Mouse (Mus musculus) erythroid progenitor cell, adult 5-6 weeks (primary cell): ENCODE results near the gene Gm8300. TPM values are rescaled to one million over a fixed set of nuclear protein-coding genes. Genes with fewer than 3 reads are reported as not detected.
A peak's percentile ranks its signal among the peaks of the same experiment; 100 is the strongest.
"Not testable (repeated sequence)": the region's sequence is repeated elsewhere in the genome, so short reads cannot be mapped to it uniquely, and the experiment has no call there.

Source experiments
- ATAC-seq: replicated peaks from 2 replicates; pipeline ENCODE4 v1.8.0; 2016; ENCODE audit warnings: moderate number of reproducible peaks, mild to moderate bottlenecking, moderate TSS enrichment, inconsistent platforms; ENCODE audit not compliant: poor library complexity, low FRiP score, severe bottlenecking
- total RNA-seq, 2 experiments: library from RNA; stranded (forward) in 1 of 2; stranded (reverse) in 1 of 2; fragments of 150-400 nt in 1 of 2; fragments of 186-747, 209-891 nt in 1 of 2; gene quantifications; 2 replicates each; pipeline versions ENCODE4 v1.2.3 to v1.2.4; 2015 to 2017; ENCODE audit warnings: low replicate concordance in 2 of 2

Gm8300 gene
- total RNA-seq (2015; ENCODE audit: low replicate concordance) (not detected in 2 replicates), total RNA-seq (2017; ENCODE audit: low replicate concordance) (not detected in 2 replicates)

DNA sequence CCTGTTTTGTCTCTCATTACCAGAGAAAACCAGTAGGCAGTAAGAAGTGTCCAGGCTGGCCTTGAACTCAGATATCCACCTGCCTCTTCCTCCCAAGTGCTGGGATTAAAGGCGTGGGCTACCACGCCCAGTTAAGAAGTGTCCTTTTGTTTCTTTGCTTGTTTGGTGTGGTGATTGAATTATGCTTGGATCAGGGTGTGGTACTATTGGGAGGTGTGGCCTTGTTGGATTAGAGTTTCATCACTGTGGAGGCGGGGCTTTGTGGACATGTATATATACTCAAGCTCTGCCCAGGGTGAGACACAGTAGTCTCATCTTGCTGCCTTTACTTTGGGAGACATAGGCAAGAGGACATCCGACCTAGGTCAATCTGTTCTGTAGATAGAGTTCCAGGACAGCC is at the start of gene Gm8300:
TSS of gene Gm8300 (plus strand) at position 301 of the 400 bp plus-strand sequence.
- not testable (repeated sequence) for ATAC-seq

- ATAC-seq = peak; percentile 25; the same call in 1 of the 2 replicates
Measured at GRCm38 (mm10) chr12:87464678-87465297, 49.3 kb upstream of the Gm8300 start.

GRCm38 (mm10) chr12:87470263-87471136 is 43.6 kb upstream of the Gm8300 start:
- no peak for ATAC-seq

DNA sequence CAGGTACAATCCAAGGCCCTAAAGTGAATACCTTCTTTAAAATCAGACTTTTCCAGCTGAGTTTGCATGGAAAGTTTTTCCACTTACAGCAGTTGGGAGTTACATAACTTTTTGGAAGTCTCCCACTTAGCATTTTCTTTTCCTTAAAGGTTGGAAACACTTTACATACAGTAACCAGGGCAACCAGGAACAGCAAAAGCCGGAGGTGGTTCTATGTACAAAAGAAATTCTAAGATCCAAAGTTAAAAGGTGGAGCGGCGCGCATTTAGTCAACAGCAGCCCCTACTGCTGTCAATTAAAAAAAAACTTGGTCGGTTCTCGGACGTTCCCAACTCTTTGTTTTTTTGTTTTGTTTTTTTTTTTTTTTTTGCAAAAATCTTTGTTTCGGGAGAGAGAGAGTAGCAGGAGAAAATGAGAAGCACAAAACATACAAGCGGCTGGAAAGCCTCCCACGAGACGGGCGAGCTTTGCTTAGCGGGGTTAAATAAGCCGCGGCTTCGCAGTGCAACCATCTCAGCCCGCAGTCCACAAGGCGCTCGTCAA is 42.6 kb upstream of the Gm8300 start:
- ATAC-seq = peak; percentile 81

DNA sequence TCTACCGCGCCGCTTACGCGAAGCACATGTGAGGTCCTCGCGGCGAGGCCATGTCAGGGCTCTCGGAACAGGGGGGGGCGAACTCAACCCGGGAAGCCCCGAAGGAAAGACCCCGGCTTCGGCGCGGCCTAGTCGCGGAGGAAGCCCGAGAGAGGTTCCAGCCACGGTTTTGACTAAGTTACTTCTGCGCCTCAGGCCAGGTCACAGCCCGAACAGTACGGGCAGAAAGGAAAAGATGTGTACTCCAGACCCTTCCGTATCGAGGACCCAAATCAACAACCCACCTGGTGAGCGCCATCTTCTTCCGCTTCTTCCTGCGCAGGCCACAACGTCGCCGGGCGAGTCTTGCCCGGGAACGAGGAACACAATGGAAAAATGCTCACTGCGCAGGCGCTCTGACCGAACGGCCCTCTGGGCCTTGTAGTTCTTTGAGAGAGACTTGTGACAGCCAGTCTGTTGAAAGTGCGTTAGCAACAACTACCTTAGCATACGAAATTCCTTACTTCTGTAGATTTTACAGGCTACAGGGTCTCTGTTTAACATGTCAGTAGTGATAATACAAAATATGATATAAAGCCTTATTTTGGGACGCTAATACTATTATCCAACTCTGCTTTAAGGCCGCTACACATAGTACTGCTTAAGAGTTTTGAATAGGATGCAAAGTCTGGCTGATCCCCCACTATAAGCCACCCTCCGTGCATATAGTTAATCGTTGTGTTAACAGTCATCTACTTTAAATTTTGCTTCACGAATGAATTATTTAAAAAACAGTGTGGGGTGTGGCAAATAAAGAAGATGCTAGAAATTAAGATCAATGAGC is 41.9 kb upstream of the Gm8300 start, which contains the start of gene Snw1:
TSS of gene Snw1 (minus strand) at position 311 of the 823 bp plus-strand sequence.
- peak; percentile 99 for ATAC-seq

DNA sequence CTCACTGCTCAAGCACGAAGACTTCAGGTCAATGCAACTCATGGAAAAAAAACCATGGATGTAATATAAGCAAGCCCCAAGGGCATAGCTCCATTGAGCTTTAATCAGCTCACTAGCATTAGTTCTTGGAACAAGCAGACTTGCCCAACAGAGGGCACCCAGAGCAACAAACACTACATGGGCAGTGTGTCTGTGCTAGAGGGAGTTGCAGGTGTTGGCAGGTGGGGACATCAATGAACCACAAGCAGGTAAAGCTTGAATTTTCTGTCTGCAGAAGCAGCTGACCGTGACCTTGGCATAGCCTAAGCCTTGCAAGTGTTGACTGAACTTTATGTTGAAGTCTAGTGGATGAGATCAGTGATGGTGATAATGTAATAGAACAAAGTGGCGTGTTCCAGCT is 39.4 kb upstream of the Gm8300 start:
- ATAC-seq = no peak

DNA sequence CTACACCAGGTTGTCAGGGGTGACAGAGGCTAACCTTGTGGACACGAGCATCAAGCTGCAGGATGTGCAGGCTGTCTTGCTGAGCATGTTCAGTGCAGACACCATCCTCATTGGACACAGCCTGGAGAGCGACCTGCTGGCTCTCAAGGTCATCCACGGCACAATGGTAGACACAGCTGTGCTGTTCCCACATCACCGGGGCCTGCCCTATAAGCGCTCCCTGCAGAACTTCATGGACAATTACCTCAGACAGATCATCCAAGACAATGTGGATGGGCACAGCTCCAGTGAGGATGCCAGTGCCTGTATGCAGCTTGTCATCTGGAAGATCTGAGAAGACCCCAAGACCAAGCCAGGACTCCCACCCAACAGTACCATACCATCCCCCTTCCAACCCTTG is 31.6 kb upstream of the Gm8300 start:
- ATAC-seq = not testable (repeated sequence)

DNA sequence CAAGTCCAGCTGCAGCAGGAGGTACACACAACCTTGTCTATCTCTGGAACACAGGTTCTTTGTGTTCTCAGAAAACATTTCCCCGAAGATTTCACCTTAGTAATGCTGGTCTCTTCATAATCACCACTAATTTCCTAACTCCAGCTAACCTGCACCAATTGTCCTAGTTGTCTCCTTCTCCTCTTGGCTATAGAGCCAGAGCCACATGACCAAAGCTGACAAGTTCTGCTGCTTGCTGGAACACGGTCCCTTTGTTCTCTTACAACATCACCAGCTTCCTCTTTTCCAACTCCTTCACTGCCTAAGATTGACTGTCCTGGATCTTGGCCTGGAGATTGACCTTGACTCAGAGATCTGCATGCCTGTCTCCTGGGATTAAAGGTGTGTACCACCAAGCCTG is 25.4 kb upstream of the Gm8300 start:
- ATAC-seq = not testable (repeated sequence)

GRCm38 (mm10) chr12:87494421-87494820 is 19.7 kb upstream of the Gm8300 start, which contains the start of gene Gm5788:
Gm5788 (plus strand) TSS chr12:87494721.
- ATAC-seq = not testable (repeated sequence)

GRCm38 (mm10) chr12:87519616-87520015 is 5.5 kb downstream of the Gm8300 start:
- not testable (repeated sequence) for ATAC-seq

DNA sequence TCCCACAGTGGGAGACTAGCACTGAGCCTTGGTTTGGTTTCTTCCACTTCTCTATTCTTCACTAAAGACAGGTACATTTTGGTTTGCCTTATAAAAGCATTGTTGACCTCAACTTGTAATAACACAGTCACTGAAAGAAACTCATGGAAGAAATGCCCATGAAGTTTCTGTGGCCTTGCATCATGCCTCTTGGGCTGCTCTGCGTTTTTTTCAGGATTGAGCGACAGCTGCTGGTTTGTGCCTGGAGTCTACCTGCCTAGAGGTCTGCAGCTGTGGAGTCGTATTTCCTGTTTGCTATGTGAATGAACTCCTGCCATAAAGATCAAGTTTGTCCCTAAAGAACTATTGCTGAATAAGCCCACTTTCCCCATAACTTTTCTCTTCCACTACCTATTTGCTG is 29.8 kb downstream of the Gm8300 start:
- no peak for ATAC-seq

DNA sequence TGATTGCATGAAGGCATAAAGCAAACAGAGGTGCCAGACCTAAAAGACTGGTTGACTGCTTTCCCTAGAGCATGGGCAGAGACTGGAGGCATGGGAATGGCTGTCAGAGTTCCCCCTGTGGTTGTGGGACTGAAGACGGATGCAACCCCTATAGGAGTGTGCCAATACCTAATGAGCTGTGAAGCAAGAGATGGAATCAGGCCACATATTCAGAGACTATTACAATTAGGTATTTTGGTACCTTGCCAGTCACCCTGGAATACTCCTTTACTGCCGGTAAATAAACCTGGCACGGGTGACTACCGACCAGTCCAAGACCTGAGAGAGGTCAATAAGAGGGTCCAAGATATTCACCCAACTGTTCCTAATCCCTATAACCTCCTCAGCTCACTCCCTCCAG is 36.5 kb downstream of the Gm8300 start:
- not testable (repeated sequence) for ATAC-seq

Other genes with a start within 250 kb of the Gm8300 start
- gene Vipas39, start 248.1 kb upstream of the Gm8300 start, total RNA-seq (2015; ENCODE audit: low replicate concordance) = 2.5 and 5.4 TPM in 2 replicates
- 1.4 and 9.1 TPM in 2 replicates for gene Vipas39, start 248.1 kb upstream of the Gm8300 start, total RNA-seq (2017; ENCODE audit: low replicate concordance)
- gene Ahsa1, start 247.8 kb upstream of the Gm8300 start, total RNA-seq (2015; ENCODE audit: low replicate concordance) = 22.7 and 28.5 TPM in 2 replicates
- gene Ahsa1, start 247.8 kb upstream of the Gm8300 start, total RNA-seq (2017; ENCODE audit: low replicate concordance) = 58.2 and 58.3 TPM in 2 replicates
- not detected in 2 replicates for gene Ism2, start 214.6 kb upstream of the Gm8300 start, total RNA-seq (2015; ENCODE audit: low replicate concordance)
- not detected in 2 replicates for gene Ism2, start 214.6 kb upstream of the Gm8300 start, total RNA-seq (2017; ENCODE audit: low replicate concordance)
- 33.9 and 45.7 TPM in 2 replicates for gene Sptlc2, start 126.0 kb upstream of the Gm8300 start, total RNA-seq (2015; ENCODE audit: low replicate concordance)
- 20.4 and 40.2 TPM in 2 replicates for gene Sptlc2, start 126.0 kb upstream of the Gm8300 start, total RNA-seq (2017; ENCODE audit: low replicate concordance)
- gene Slirp, start 70.4 kb upstream of the Gm8300 start, total RNA-seq (2015; ENCODE audit: low replicate concordance) = 16.3 and 35.7 TPM in 2 replicates
- gene Slirp, start 70.4 kb upstream of the Gm8300 start, total RNA-seq (2017; ENCODE audit: low replicate concordance) = 3.3 and 34.5 TPM in 2 replicates
- 7.2 and 20.5 TPM in 2 replicates for gene Alkbh1, start 70.3 kb upstream of the Gm8300 start, total RNA-seq (2015; ENCODE audit: low replicate concordance)
- gene Alkbh1, start 70.3 kb upstream of the Gm8300 start, total RNA-seq (2017; ENCODE audit: low replicate concordance) = 18.0 and 19.9 TPM in 2 replicates
- gene Snw1, start 42.0 kb upstream of the Gm8300 start, total RNA-seq (2015; ENCODE audit: low replicate concordance) = 15.9 and 34.6 TPM in 2 replicates
- gene Snw1, start 42.0 kb upstream of the Gm8300 start, total RNA-seq (2017; ENCODE audit: low replicate concordance) = 47.5 and 55.0 TPM in 2 replicates
- gene Gm5788, start 19.6 kb upstream of the Gm8300 start, total RNA-seq (2015; ENCODE audit: low replicate concordance) = not detected in 2 replicates
- gene Gm5788, start 19.6 kb upstream of the Gm8300 start, total RNA-seq (2017; ENCODE audit: low replicate concordance) = not detected in 2 replicates
- gene Oog1, start 88.4 kb downstream of the Gm8300 start, total RNA-seq (2015; ENCODE audit: low replicate concordance) = not detected in 2 replicates
- gene Oog1, start 88.4 kb downstream of the Gm8300 start, total RNA-seq (2017; ENCODE audit: low replicate concordance) = not detected in 2 replicates
- gene Gm4027, start 104.6 kb downstream of the Gm8300 start, total RNA-seq (2015; ENCODE audit: low replicate concordance) = not detected in 2 replicates
- not detected in 2 replicates for gene Gm4027, start 104.6 kb downstream of the Gm8300 start, total RNA-seq (2017; ENCODE audit: low replicate concordance)
- not detected in 2 replicates for gene Gm16381, start 130.3 kb downstream of the Gm8300 start, total RNA-seq (2015; ENCODE audit: low replicate concordance)
- gene Gm16381, start 130.3 kb downstream of the Gm8300 start, total RNA-seq (2017; ENCODE audit: low replicate concordance) = not detected in 2 replicates